Mouse (Mus musculus) cerebellum, adult 2 months (tissue): Measurements from ENCODE around the gene Eif4g3. TPM values are rescaled to one million over a fixed set of nuclear protein-coding genes. Genes with fewer than 3 reads are reported as not detected.
A peak's percentile ranks its signal among the peaks of the same experiment; 100 is the strongest.

ENCODE experiments used
- DNase-seq, 2 experiments: peaks; one replicate each; pipeline ENCODE4 v3.0.0; 2021
- H3K27ac ChIP-seq: fragments of 200-500 bp; 2 replicates; pipeline ENCODE4 v1.5.1; 2012; ENCODE audit warnings: low read length, control low read depth, inconsistent platforms; ENCODE audit not compliant: insufficient read depth
- H3K27me3 ChIP-seq: fragments of 200-500 bp; 2 replicates; pipeline ENCODE4 v1.6.1; 2012; ENCODE audit warnings: inconsistent platforms, mild to moderate bottlenecking, low read length, moderate library complexity; ENCODE audit not compliant: control insufficient read depth, insufficient read depth
- H3K4me1 ChIP-seq: fragments of 200-500 bp; 2 replicates; pipeline ENCODE4 v1.6.1; 2011; ENCODE audit warnings: low read length; ENCODE audit not compliant: control insufficient read depth, insufficient read depth
- H3K4me3 ChIP-seq: fragments of 200-500 bp; replicated peaks from 2 replicates; pipeline ENCODE3; 2011; ENCODE audit warnings: mild to moderate bottlenecking, low read depth, low read length, control low read depth; ENCODE audit not compliant: insufficient read depth
- CTCF ChIP-seq: fragments of 200-500 bp; IDR thresholded peaks from 2 replicates; pipeline ENCODE4 v1.5.1; 2011; ENCODE audit warnings: low read depth, mild to moderate bottlenecking, control low read depth, low read length, moderate library complexity, borderline replicate concordance; ENCODE audit not compliant: insufficient read depth
- POLR2A ChIP-seq: fragments of 200-500 bp; IDR thresholded peaks from 2 replicates; pipeline ENCODE4 v1.6.1; 2011; ENCODE audit warnings: low read length, control low read depth, borderline replicate concordance; ENCODE audit not compliant: insufficient read depth
- WGBS: fragments of 180-500 bp; shearing (Covaris S2); methylation state at CpG from one replicate; pipeline ENCODE4 v1.1.7; 2018; 5-methylcytosine and 5-hydroxymethylcytosine counted together
- polyA plus RNA-seq: library from polyadenylated mRNA; depleted of rRNA; stranded (reverse); fragments of >200 nt; gene quantifications from 2 replicates; pipeline ENCODE4 v1.2.3, GENCODE M21; 2012

The Eif4g3 gene
- polyA plus RNA-seq, 1 experiment: 156 TPM

DNA sequence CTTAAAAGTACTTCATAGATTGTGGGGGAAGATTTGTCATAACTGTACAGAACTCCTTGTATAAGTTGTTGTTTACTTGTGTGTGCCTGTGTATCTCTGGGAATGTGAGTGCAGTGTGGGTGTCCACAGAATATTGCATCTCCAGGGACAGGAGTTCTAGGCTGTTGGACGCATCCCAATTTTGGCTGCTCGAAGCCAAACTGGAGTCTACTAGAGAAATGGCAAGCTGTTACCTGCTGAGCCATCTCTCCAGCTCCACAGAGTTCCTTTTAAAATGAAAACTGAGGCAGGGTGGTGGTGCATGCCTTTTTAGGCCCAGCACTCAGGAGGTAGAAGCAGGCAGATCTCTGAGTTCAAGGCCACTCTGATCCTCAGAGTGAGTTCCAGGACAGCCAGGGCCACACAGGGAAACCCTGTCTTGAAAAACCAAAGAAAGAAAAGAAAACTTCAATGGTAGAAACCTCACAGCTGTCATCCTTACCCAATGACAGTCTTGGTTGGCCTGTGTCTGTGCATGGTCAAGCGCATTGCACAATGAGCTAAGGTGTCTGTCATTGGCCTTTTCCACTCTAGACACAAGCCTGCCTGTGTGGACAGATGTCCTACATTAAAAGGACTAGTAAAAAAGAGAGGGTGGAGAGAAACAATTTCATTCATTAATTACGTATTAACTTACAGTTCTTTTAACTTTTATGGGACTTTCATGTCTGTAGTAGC lies 17.1 kb downstream of the Eif4g3 start:
- no peaks in the 10 kb centered on the region for H3K27me3 ChIP-seq
- peak; percentile 57 to 69 for DNase-seq
- peaks cover 15% of the 10 kb centered on the region; the same call in 1 of the 2 replicates for H3K4me1 ChIP-seq
- WGBS: 49% methylated on average over 4 of the region's 4 CpGs
- H3K4me3 ChIP-seq: no peak overlapping the region
- H3K27ac ChIP-seq: no peak overlapping the region
- TF ChIP-seq POLR2A (no peak), CTCF (no peak)

DNA sequence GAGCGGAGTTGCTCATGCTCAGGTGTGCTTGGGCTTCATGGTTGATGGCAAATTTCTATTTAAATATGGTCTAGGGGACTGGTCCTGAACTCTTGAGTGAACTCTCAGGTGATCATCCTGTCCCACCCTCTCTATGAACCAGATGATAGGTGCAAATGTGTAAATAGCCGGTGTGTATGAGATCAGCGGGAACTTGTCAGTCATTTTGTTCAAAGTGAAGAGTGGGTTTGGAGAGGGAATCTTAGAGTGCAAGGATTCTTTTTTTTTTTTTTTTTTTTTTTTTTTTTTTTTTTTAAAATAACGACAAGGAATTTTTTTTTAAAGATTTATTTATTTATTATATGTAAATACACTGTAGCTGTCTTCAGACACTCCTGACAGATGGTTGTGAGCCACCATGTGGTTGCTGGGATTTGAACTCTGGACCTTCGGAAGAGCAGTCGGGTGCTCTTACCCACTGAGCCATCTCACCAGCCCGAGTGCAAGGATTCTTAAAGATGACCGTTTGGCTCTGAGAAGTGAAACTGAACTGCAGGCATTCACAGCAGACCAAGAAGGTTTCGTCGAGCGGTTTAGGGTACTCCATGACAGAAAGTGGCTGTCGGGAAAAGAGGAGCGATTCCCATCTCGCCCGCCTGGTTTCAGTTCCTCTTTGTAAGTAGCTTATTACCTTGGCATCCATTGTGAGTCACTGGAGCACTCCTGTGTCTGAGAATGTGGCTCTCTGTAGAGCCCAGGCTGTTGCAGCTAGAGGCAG lies 21.1 kb downstream of the Eif4g3 start:
- no peak overlapping the region for H3K4me3 ChIP-seq
- H3K4me1 ChIP-seq: peaks cover 27% of the 10 kb centered on the region
- H3K27ac ChIP-seq: no peak overlapping the region
- no peaks in the 10 kb centered on the region for H3K27me3 ChIP-seq
- WGBS: 90% methylated on average over 15 of the region's 15 CpGs
- TF ChIP-seq POLR2A (no peak), CTCF (no peak)
- DNase-seq: no peak

DNA sequence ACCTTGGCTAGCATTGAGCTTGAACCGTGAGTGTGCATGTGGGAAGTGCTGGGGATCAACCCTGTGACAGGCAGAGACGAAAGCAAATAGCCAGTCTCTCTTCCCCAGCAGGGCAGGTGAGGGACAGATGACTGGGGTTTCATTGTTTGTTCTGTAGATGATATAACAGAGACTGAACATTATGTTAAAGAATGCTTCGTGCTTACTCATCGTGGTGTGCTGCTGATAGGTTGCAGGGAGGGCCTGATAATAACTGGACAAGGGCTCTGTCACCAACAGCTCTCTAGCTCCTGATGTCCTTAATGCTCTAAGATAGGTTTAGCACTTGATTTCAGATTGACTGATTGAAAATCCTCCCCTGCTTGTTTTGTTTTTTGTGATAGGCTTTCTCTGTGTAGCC lies 23.1 kb downstream of the Eif4g3 start:
- WGBS: 70% methylated on average over 4 of the region's 4 CpGs
- no peak for DNase-seq
- Histone ChIP-seq H3K27ac (no peak overlapping the region), H3K27me3 (no peaks in the 10 kb centered on the region), H3K4me3 (no peak overlapping the region), H3K4me1 (peaks cover 18% of the 10 kb centered on the region)
- TF ChIP-seq CTCF (no peak), POLR2A (no peak)

DNA sequence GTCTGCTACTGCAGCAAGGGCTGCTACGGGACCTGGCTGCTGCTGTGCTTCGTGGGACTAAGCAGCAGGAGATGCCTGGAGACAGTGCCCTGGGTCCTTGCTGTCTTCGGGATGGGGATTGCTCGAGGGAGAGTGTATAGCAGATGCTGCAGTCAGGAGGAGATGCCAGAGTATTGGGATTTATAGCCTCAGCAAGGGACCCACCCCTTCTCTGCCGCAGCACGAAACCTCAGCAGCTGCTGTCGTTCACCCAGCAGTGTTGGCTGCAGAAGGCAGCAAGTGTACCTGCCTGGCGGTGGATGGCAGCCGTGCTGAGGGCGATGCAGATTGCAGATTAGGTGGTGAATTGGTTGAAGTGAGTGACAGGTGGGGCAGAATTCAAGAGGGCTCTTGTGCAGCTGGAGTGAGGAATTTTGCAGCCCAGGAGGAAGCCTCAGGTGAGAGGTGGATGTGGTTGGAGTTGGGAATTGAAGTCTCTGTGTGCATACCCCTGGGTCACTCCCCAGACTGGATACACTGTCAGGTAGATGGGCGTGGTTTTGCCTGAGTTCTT lies 24.3 kb downstream of the Eif4g3 start:
- Histone ChIP-seq H3K27me3 (no peaks in the 10 kb centered on the region), H3K4me1 (peaks cover 15% of the 10 kb centered on the region), H3K4me3 (no peak overlapping the region), H3K27ac (0 out of 2 replicates have a peak overlapping the region, but pooled peaks have one; percentile 6)
- no peak for TF ChIP-seq CTCF
- TF ChIP-seq POLR2A: no peak
- 34% methylated on average over 11 of the region's 11 CpGs for WGBS
- DNase-seq: no peak

- Histone ChIP-seq H3K4me3 (no peak overlapping the region), H3K4me1 (peaks cover 16% of the 10 kb centered on the region), H3K27me3 (no peaks in the 10 kb centered on the region), H3K27ac (0 out of 2 replicates have a peak overlapping the region, but pooled peaks have one; percentile 38)
- TF ChIP-seq CTCF (no peak), POLR2A (no peak)
- DNase-seq: peak in 1 of 2 experiments; percentile 51
- 23% methylated on average over 6 of the region's 6 CpGs for WGBS
Measured at GRCm38 (mm10) chr4:138018011-138018410, 25.2 kb downstream of the Eif4g3 start.

DNA sequence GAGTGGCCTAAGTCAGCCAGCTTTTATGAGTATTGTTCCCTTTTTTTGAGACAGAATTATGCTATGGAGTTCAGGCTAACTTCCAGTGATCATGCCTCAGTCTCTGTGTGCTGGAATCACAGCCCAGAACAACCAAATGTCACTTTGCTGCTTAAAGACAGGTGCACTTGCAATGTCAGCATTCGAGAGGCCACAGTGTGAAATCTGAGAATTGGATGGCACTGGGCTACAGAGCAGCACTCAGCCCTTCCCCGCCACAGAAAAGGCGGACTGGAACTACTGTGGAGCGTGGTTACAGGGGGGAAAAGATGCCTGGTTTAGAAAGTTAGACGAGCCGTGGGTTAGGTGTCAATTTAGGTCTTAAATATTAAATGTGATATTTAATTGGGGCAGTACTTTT lies 27.4 kb downstream of the Eif4g3 start:
- Histone ChIP-seq H3K27me3 (no peaks in the 10 kb centered on the region), H3K27ac (no peak overlapping the region), H3K4me3 (no peak overlapping the region), H3K4me1 (peaks cover 29% of the 10 kb centered on the region)
- peak in 1 of 2 experiments; percentile 58 for DNase-seq
- WGBS: 27% methylated on average over 6 of the region's 6 CpGs
- TF ChIP-seq POLR2A (no peak), CTCF (no peak)

DNA sequence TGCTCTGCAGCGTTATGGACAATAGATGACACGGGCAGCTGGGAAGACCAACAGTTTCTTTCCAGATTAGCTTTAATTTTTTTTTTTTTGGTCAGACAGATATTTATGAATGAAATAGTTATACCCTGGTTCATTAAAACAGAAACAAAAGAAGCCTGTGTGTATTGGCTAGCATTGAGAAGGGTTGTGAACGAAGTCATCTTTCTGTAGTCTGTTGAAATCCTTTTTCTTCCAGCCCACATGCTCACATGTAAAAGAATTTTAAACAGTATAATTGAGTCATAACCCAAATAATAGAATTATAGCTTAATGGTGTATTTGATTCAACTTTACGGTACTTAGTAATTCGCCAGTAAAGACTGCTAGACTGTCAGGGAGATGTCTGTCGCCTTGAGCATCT lies 28.8 kb downstream of the Eif4g3 start:
- Histone ChIP-seq H3K27ac (no peak overlapping the region), H3K4me3 (no peak overlapping the region), H3K4me1 (peaks cover 29% of the 10 kb centered on the region), H3K27me3 (no peaks in the 10 kb centered on the region)
- no peak for DNase-seq
- TF ChIP-seq POLR2A (no peak), CTCF (no peak)
- WGBS: 85% methylated on average over 6 of the region's 6 CpGs

GRCm38 (mm10) chr4:138022761-138023160 lies 29.9 kb downstream of the Eif4g3 start:
- TF ChIP-seq POLR2A (no peak), CTCF (no peak)
- H3K27ac ChIP-seq: no peak overlapping the region
- H3K4me3 ChIP-seq: no peak overlapping the region
- DNase-seq: no peak
- H3K27me3 ChIP-seq: no peaks in the 10 kb centered on the region
- H3K4me1 ChIP-seq: peaks cover 22% of the 10 kb centered on the region
- WGBS: 92% methylated on average over 2 of the region's 2 CpGs
